Mouse (Mus musculus) frontal cortex, postnatal 36 days (tissue): ENCODE measurements around the gene Zfp84.
"Not testable (repeated sequence)": the region's sequence is repeated elsewhere in the genome, so short reads cannot be mapped to it uniquely, and the experiment has no call there.

Source experiments
- DNase-seq, 2 experiments: peaks; one replicate each; pipeline ENCODE4 v3.0.0; 2022; ENCODE audit warnings: low spot score in 2 of 2

Gene Zfp84

DNA sequence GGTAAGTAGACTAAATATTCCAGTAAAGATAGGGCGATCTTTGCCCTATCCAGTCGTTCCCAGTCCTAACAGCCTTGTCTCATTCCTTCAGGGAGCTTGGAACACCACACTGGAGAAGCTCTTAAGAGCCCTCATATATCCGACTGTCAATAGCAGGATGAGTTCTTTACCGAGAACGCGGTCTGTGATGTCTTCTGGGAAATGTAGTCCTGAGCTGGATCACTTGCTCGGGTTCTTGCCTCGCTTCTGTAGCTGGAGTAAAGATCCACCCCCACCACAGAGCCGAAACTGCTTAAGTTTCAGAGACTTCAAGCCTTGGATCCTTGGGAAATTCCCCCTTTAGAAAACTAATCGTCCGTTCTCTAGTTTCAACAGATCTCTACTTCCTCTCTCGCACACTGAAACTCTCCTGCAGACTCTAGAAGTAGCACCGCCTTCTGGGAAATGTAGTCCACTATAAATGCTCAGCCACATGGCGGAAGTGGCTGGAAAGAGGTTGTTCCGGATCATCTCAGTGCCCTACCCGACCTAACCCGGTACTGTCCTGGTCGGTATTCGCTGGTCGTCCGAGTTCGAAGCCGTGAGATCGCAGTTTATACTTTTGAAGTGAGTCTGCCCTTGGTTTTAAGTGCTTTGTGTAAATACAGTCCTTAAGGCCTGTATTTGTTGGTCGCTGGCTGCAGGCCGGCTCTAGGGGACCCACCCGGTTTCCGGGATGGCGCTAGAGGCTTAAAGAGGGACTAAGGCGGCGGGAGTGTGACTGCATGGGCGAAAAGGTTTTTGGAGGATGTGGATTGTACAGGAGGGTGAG, at the start of gene Zfp84:
TSS of gene Zfp84 (plus strand) at position 463 of the 811 bp plus-strand sequence.
- peak; percentile 88 to 95 for DNase-seq

DNA sequence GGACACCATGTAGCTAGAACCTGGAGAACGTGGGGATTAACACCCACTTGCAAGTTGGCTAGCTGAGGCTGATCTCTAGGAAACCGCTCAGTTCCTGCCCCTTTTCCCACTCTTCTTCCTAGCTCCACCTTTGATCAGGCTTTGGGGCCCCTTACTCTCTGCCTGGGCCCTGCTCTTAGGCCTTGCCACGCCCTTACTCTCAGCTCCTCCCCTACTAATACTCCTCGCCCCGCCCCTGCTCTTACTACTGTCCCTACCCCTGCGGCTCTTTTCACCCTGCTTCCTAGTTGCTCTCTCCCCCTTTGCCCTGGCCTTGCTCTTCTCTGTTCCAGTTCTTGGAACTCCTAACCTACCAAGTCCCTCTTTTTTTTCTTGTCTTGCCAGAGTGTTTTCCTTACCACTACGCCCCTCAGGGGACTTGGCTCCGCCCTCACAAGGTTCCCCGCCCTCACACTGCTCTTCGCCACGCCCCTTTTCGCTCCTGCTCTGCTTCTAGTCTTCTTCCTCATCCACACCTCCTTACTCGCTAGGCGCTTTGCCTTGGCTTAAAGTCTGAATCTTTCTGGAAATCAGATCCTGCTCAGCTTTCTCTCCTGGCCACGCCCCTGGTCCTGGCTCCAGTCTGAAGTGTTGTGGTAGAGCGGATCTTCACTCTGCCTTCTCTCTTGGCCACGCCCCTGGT, 42.8 kb upstream of the Zfp84 start:
- not testable (repeated sequence) for DNase-seq

- not testable (repeated sequence) for DNase-seq
Observed at GRCm38 (mm10) chr7:29726860-29727259, 41.5 kb upstream of the Zfp84 start, which contains the start of gene Catsperg2. Gene Catsperg2 (minus strand): TSS chr7:29727032.

- DNase-seq, result no peak
Observed at GRCm38 (mm10) chr7:29728055-29728454, 40.3 kb upstream of the Zfp84 start.

- DNase-seq, result no peak
Observed at GRCm38 (mm10) chr7:29742258-29742657, 26.1 kb upstream of the Zfp84 start.

DNA sequence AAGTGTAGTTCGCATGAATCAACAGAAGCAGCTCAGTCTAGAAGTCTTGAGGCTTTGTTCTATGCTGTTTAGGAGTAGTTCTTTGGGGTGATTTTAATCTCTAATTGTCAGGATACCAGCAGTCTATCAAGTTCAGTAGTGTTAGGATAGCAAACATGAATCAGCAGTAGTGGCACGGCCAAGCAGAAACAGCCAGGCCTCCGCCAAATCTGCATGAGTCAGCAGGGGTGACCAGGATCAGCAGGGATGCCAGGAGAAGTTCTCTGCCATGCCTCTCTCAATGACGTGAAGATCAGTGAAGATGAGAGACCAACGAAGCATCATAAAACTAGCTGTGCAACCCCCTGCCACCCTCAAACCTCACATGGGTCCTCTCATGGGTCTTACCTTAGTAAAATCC, 7.9 kb upstream of the Zfp84 start:
- DNase-seq, result no peak

GRCm38 (mm10) chr7:29764702-29765101, 3.6 kb upstream of the Zfp84 start:
- DNase-seq, result no peak

GRCm38 (mm10) chr7:29767058-29767686, 1.2 kb upstream of the Zfp84 start:
- peak; percentile 85 to 90 for DNase-seq

GRCm38 (mm10) chr7:29768980-29769379, 628 bp downstream of the Zfp84 start:
- no peak for DNase-seq

GRCm38 (mm10) chr7:29773503-29773902, 5.2 kb downstream of the Zfp84 start:
- DNase-seq, result no peak

DNA sequence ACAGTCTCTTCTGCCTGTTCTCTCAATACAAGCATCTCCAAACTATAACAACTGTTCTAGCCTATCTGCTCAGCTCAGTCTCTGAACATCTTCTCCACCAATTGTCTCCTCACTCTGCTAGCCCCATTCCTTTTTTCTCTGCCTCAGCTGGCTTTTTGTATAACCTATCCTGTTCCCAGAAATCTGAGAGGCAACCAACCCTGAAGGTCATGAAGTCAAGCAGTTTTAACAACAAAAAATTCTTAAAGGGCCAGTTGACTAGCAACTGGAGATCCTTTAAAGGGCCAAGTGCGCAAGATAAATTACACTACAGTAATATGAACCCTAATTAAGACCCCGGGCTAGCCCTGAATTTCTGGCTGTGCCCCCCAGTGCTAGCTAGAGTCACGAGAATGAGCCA, 6.0 kb downstream of the Zfp84 start:
- DNase-seq, result no peak

DNA sequence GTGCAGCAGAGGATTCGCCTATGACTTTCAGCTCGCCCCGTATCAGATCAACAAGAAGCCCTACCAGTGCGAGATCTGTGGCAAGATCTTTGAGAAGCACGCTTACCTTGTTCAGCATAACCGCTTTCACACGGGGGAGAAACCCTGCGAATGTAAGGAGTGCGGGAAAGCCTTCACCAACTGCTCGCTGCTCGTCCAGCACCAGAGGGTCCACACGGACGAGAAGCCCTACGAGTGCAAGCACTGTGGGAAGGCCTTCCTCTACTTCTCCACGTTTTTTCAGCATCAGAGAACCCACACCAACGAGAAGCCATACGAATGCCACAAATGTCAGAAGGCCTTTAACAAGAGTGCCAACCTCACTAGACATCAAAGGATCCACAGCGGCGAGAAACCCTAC, 8.2 kb downstream of the Zfp84 start:
- DNase-seq, result no peak

DNA sequence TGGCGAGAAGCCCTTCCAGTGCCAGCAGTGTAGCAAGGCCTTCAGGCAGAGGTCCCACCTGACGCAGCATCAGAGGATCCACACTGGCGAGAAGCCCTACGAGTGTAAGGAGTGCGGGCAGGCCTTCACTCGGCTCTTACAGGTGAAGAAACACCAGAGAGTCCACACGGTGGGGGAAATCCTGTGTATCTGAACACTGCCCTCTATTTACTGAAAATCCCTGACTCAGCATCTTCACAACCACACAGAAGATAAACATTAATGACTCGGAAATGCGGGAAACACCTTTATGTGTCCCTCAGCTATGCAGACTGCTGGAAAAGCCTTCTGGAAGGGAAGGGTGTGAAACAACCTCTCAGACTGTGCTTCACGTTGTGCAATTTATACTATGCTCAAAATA, 9.0 kb downstream of the Zfp84 start:
- no peak for DNase-seq

GRCm38 (mm10) chr7:29783871-29784551, 15.7 kb downstream of the Zfp84 start, which contains the start of gene Zfp30:
Gene Zfp30 (plus strand): TSS chr7:29783998.
- peak; percentile 87 for DNase-seq

DNA sequence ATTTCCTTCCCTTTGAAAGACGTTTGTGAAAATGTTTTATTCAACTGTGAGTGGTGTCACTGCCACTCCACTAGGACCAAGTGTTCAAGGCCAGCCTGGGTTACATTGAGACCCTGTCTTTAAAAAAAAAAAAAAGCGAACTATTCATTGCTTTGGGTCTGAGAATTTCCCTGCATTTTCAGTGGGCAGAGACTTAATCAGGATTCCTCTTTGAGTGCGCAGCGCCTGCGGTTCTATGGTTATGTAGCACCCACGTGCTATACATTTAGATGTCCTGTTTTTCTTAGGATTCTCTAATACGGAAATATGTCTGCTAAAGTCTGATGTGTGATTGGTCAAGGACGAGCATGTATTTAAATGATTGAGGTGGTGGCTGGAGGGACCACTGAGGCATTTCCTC, 16.7 kb downstream of the Zfp84 start:
- DNase-seq, result peak in 1 of 2 experiments; percentile 9

DNA sequence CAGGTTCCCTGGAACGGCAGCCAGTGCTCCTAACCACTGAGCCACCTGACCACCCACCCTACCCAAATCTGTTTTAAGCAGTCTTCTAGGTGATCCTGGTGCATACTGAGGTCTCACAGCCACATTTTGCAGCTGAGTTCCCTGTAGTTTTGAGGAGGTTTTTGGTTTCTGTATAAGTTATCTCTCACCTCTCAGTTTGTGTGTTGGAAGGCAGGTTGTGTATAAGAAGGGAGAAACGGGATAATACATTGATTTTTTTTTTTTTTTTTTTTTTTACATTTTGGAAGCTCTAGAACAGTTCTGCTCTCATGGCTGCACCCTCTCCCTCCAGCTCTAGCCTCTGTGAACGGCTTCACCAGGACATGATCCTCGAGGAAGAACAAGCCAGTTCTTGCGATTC, 17.5 kb downstream of the Zfp84 start:
- no peak for DNase-seq

DNA sequence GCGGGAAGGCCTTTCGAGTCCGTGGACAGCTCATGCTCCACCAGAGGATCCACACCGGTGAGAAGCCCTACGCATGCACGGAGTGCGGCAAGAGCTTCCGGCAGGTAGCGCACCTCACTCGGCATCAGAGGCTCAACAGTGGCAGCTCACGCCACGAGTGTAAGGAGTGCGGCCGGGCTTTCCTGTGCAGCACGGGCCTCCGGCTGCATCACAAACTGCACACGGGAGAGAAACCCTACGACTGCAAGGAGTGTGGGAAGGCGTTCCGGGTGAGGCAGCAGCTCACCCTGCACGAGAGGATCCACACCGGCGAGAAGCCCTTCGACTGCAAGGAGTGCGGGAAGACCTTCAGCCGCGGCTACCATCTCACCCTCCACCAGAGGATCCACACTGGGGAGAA, 24.6 kb downstream of the Zfp84 start:
- DNase-seq, result no peak

- no peak for DNase-seq
Observed at GRCm38 (mm10) chr7:29807046-29807445, 38.7 kb downstream of the Zfp84 start.

GRCm38 (mm10) chr7:29812244-29812643, 43.9 kb downstream of the Zfp84 start:
- no peak for DNase-seq

GRCm38 (mm10) chr7:29814381-29814780, 46.0 kb downstream of the Zfp84 start:
- no peak for DNase-seq

- DNase-seq, result no peak
Observed at GRCm38 (mm10) chr7:29815061-29815784, 46.9 kb downstream of the Zfp84 start.
